Mouse (Mus musculus): ENCODE measurements around the gene Barhl1. TPM values are rescaled to one million over a fixed set of nuclear protein-coding genes. Genes with fewer than 3 reads are reported as not detected.
A peak's percentile ranks its signal among the peaks of the same experiment; 100 is the strongest.

Barhl1 gene
- total and polyA plus RNA-seq, 3 experiments = 0.15 to 0.47 TPM; not detected in 1

DNA sequence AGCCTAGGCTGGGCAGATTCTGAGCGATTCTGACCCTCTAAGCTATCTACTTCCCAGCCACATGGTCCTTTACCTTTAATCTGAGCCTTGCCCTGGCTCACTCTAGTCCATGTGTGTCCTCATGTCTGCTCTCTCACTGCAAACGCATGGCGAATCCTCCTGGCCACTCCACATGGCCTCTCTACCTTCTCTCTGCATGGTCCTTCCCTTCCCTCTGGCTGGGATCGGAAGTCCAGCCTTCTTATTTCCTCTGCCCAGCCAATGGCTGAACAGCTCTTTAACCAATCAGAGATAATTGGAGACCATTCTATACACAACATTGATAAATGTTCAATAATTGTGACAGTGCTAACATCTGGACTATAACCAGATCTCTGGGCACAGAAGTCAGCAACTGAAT lies 40.4 kb upstream of the Barhl1 start:
- DNase-seq (ENCODE audit: low read depth, low spot score) = peak; percentile 39
- Histone ChIP-seq H3K4me3 (ENCODE audit: control insufficient read depth in 1 of 2, insufficient read depth in 1 of 2, low read depth in 2 of 2, low read length in 2 of 2) (peak overlapping the region; percentile 58 to 67), H3K27ac (ENCODE audit: control insufficient read depth, low read depth, low read length) (no peak overlapping the region; the same call in 1 of the 2 replicates), H3K9me3 (replicated peaks; ENCODE audit: insufficient read depth, low read length) (no peaks in the 10 kb centered on the region), H3K27me3 (ENCODE audit: control insufficient read depth in 1 of 2, insufficient read depth in 2 of 2, low read length in 2 of 2) (no peaks in the 10 kb centered on the region), H3K9ac (ENCODE audit: control insufficient read depth, low read depth, low read length, poor library complexity, severe bottlenecking) (peak overlapping the region; percentile 74), H3K79me2 (ENCODE audit: control insufficient read depth, insufficient read depth, low read length, poor library complexity) (peaks cover 4% of the 10 kb centered on the region; the same call in 1 of the 2 replicates), H3K36me3 (ENCODE audit: control insufficient read depth in 1 of 2, insufficient read depth in 2 of 2, low read length in 2 of 2) (no peaks in the 10 kb centered on the region), H3K4me1 (ENCODE audit: control insufficient read depth in 1 of 2, insufficient read depth in 2 of 2, low read length in 2 of 2) (0 out of 4 replicates have a peak, but pooled peaks cover 0 to 4% of the 10 kb centered on the region in 2 experiments)
- TF ChIP-seq ETS1 (IDR thresholded peaks at IDR 0.05; ENCODE audit: low read depth, low read length) = no peak
- TF ChIP-seq MXI1 (IDR thresholded peaks at IDR 0.05; ENCODE audit: low read depth, low read length) = peak; percentile 69
- TF ChIP-seq E2F4 (IDR thresholded peaks at IDR 0.05; ENCODE audit: borderline replicate concordance, low read depth, low read length) = no peak
- peak; percentile 30; the same call in 1 of the 2 replicates for TF ChIP-seq MAX (IDR thresholded peaks at IDR 0.05; ENCODE audit: low read length)
- TF ChIP-seq USF1 (IDR thresholded peaks at IDR 0.05; ENCODE audit: low read depth, low read length) = no peak
- 0 out of 2 replicates have a peak, but pooled peaks have one; percentile 55 for TF ChIP-seq MYC (IDR thresholded peaks at IDR 0.05; ENCODE audit: low read depth, low read length)
- TF ChIP-seq MYB (IDR thresholded peaks at IDR 0.05; ENCODE audit: low read depth, low read length) = no peak
- TF ChIP-seq POLR2AphosphoS2 (IDR thresholded peaks at IDR 0.05; ENCODE audit: low read length) = no peak; the same call in 1 of the 2 replicates
- TF ChIP-seq POLR2A (IDR thresholded peaks at IDR 0.05; ENCODE audit: control insufficient read depth in 1 of 2, insufficient read depth in 1 of 2, low read depth in 1 of 2, low read length in 2 of 2, poor library complexity in 1 of 2) = peak in 1 of 2 experiments; percentile 56; a peak in 1 of 4 replicates
- no peak for TF ChIP-seq ELF1 (IDR thresholded peaks at IDR 0.05; ENCODE audit: low read depth, low read length)
- TF ChIP-seq BHLHE40 (IDR thresholded peaks at IDR 0.05; ENCODE audit: borderline replicate concordance, low read depth, low read length) = no peak
- peak; percentile 36; the same call in 1 of the 2 replicates for TF ChIP-seq NELFE (IDR thresholded peaks at IDR 0.05; ENCODE audit: low read depth, low read length)
- no peak for TF ChIP-seq GATA1 (IDR thresholded peaks at IDR 0.05; ENCODE audit: low read depth, low read length)
- no peak for TF ChIP-seq CHD2 (IDR thresholded peaks at IDR 0.05; ENCODE audit: low read length)
- no peak for TF ChIP-seq MAZ (IDR thresholded peaks at IDR 0.05; ENCODE audit: low read depth, low read length)
- TF ChIP-seq ZNF384 (IDR thresholded peaks at IDR 0.05; ENCODE audit: low read depth, low read length) = no peak

DNA sequence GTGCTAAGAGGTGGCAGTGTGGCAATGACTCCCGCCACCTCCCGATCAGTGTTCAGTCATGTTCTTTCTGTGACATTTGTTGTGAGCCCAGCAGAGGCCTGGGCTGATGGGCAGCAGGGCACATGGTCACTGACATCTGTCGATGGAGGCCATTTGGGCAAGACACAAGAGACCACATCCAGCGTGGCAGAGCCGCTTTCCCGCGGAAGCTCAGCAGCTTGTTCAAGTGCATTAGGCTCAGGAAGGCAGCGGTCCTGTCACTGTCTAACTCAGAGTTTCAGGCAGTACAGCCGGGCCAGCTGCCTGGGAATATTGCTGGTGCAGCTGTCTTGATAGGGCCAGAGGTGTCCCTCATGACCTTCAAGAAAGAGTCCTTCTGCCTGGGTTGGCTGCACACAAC lies 38.1 kb upstream of the Barhl1 start:
- Histone ChIP-seq H3K79me2 (ENCODE audit: control insufficient read depth, insufficient read depth, low read length, poor library complexity) (peaks cover 4% of the 10 kb centered on the region; the same call in 1 of the 2 replicates), H3K27me3 (ENCODE audit: control insufficient read depth in 1 of 2, insufficient read depth in 2 of 2, low read length in 2 of 2) (no peaks in the 10 kb centered on the region), H3K36me3 (ENCODE audit: control insufficient read depth in 1 of 2, insufficient read depth in 2 of 2, low read length in 2 of 2) (no peaks in the 10 kb centered on the region), H3K4me1 (ENCODE audit: control insufficient read depth in 1 of 2, insufficient read depth in 2 of 2, low read length in 2 of 2) (0 out of 4 replicates have a peak, but pooled peaks cover 0 to 4% of the 10 kb centered on the region in 2 experiments), H3K4me3 (ENCODE audit: control insufficient read depth in 1 of 2, insufficient read depth in 1 of 2, low read depth in 2 of 2, low read length in 2 of 2) (no peak overlapping the region), H3K27ac (ENCODE audit: control insufficient read depth, low read depth, low read length) (no peak overlapping the region), H3K9me3 (replicated peaks; ENCODE audit: insufficient read depth, low read length) (no peaks in the 10 kb centered on the region), H3K9ac (ENCODE audit: control insufficient read depth, low read depth, low read length, poor library complexity, severe bottlenecking) (no peak overlapping the region)
- no peak for TF ChIP-seq KAT2A (conservative IDR thresholded peaks at IDR 0.05; ENCODE audit: low read depth, low read length)
- TF ChIP-seq ZC3H11A (IDR thresholded peaks at IDR 0.05; ENCODE audit: low read depth, low read length) = no peak
- TF ChIP-seq USF2 (IDR thresholded peaks at IDR 0.05; ENCODE audit: borderline replicate concordance in 1 of 2, insufficient read depth in 1 of 2, low read depth in 1 of 2, low read length in 2 of 2) = no peak
- TF ChIP-seq ETS1 (IDR thresholded peaks at IDR 0.05; ENCODE audit: low read depth, low read length) = no peak
- TF ChIP-seq NRF1 (IDR thresholded peaks at IDR 0.05; ENCODE audit: insufficient read depth, low read depth, low read length, poor library complexity, severe bottlenecking) = no peak
- no peak for TF ChIP-seq CHD1 (IDR thresholded peaks at IDR 0.05; ENCODE audit: low read depth, low read length)
- no peak for TF ChIP-seq POLR2AphosphoS5 (IDR thresholded peaks at IDR 0.05; ENCODE audit: borderline replicate concordance, low read depth, low read length)
- TF ChIP-seq SIN3A (IDR thresholded peaks at IDR 0.05; ENCODE audit: low read length) = no peak
- no peak for TF ChIP-seq BHLHE40 (IDR thresholded peaks at IDR 0.05; ENCODE audit: borderline replicate concordance, low read depth, low read length)
- TF ChIP-seq MEF2A (IDR thresholded peaks at IDR 0.05; ENCODE audit: extremely low read depth, insufficient replicate concordance, low read depth, low read length, poor library complexity, severe bottlenecking) = no peak
- no peak for TF ChIP-seq USF1 (IDR thresholded peaks at IDR 0.05; ENCODE audit: low read depth, low read length)
- no peak for TF ChIP-seq E2F4 (IDR thresholded peaks at IDR 0.05; ENCODE audit: borderline replicate concordance, low read depth, low read length)
- TF ChIP-seq GATA1 (IDR thresholded peaks at IDR 0.05; ENCODE audit: low read depth, low read length) = no peak
- TF ChIP-seq ZKSCAN1 (IDR thresholded peaks at IDR 0.05; ENCODE audit: low read depth, low read length) = no peak
- no peak for DNase-seq (ENCODE audit: low read depth, low spot score)
